Mouse (Mus musculus) frontal cortex, postnatal 10 days (tissue): ENCODE measurements around the gene Stk4.

ENCODE experiments used
- DNase-seq, 2 experiments: peaks; one replicate each; pipeline ENCODE4 v3.0.0; 2022; ENCODE audit warnings: low spot score in 2 of 2, mixed read lengths in 1 of 2

Gene Stk4

DNA sequence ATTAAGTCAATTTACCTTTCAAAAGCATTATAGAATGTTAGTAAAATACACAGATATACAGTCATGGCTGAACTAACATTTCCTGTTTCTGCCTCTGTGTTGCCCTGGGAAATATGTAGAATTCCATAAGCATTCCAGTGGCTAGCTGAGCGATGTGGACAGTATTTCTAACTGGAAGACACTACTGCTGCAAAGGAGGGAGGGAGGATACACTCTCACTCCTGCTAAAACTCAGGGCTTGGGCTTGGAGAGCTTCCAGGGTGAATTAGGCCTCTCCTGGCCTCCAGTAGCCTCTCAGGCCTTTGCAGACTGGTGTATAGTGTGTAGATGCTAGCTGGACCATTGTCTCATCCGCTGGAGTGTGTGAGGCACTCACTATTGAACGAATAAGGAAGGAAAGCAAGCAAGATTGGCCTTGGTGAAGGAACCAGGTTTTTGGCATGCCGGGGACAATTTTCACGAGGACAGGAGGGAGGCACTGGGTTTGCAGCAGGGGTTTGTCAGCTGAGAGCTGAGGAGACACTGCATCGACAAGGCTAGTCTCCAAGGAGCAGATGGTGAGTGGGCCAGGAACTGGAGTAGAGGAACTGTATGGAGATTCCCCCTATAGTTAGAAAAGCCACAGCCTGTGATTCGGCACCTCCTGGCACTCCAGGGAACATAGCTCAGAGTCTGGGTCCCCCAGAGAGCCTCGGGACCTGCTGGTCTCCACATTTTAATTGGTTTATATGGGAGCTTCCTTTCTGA, 104.7 kb downstream of the Stk4 start:
- peak; percentile 50 to 72 for DNase-seq

DNA sequence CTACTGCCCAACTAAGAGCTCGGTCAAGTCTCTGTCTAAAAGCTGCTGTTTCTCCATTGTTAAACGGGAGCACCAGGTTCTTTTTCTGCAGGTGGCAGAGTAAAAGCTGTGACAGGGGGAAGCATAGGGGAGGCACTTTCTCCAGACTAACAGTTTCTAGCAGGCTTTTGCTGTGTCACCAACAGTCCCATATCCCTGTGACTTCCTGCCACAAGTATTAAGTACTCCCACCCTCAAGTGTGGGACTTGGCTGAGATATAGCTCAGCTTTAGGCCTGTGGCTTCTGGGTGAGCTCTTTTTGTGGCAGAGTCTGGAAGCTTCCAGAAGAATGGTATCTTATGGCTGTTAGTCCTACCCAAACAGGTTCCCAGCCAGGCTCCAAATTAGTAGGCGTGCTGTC, 105.7 kb downstream of the Stk4 start:
- no peak for DNase-seq

GRCm38 (mm10) chr2:164177831-164178230, 107.7 kb downstream of the Stk4 start:
- DNase-seq = no peak

GRCm38 (mm10) chr2:164180124-164180523, 110.0 kb downstream of the Stk4 start:
- DNase-seq = no peak

GRCm38 (mm10) chr2:164180770-164181169, 110.6 kb downstream of the Stk4 start:
- DNase-seq = no peak

- DNase-seq = peak in 1 of 2 experiments; percentile 0
These were observed 112.7 kb downstream of the Stk4 start, which contains the start of gene Wfdc5 for GRCm38 (mm10) chr2:164182692-164183255. Wfdc5 (minus strand) TSS chr2:164182742.

GRCm38 (mm10) chr2:164183340-164183739, 113.2 kb downstream of the Stk4 start:
- DNase-seq = no peak

GRCm38 (mm10) chr2:164184145-164184719, 114.1 kb downstream of the Stk4 start:
- no peak for DNase-seq

DNA sequence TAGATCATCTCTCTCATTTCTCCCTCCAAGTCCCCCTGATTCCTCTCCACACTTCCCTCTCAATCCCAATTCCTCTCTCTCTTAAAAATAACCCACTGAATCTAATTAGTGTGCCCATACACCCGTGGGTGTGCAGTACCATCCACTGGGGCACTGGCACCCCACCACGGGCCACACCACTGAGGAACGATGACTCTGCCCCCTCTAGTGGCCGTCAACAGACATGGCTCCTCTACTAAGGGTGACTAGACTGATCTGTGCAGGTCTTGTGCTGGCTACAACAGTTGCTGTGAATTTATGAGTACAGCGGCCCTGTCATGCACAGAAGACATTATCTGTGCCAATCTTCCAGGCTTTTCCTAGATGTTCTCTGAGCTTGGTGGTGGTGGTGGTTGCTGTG, 118.6 kb downstream of the Stk4 start:
- no peak for DNase-seq

DNA sequence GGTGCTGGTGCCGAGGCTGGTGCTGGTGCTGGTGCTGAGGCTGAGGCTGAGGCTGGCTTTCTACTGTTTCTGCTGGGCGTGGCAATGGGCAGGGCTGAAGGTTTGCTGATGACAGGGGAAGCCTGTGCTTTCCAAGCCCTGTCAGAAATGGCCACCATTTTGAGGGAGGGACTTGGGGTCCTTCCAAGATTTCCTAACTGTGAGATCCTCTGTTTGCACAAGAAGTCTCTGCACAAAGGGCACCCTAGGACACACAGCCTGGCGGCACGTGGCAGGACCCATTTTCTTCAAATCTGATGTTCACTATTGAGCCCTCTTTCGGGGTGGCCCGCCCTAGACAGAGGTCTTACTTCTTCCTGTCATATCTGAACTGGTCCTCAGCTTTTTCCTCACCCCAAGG, 120.5 kb downstream of the Stk4 start, which contains the start of gene Wfdc12:
TSS of gene Wfdc12 (minus strand) at position 33 of the 400 bp plus-strand sequence.
- no peak for DNase-seq

- no peak for DNase-seq
These were observed 122.2 kb downstream of the Stk4 start for GRCm38 (mm10) chr2:164192279-164192678.

- no peak for DNase-seq
These were observed 125.0 kb downstream of the Stk4 start for GRCm38 (mm10) chr2:164194959-164195630.

DNA sequence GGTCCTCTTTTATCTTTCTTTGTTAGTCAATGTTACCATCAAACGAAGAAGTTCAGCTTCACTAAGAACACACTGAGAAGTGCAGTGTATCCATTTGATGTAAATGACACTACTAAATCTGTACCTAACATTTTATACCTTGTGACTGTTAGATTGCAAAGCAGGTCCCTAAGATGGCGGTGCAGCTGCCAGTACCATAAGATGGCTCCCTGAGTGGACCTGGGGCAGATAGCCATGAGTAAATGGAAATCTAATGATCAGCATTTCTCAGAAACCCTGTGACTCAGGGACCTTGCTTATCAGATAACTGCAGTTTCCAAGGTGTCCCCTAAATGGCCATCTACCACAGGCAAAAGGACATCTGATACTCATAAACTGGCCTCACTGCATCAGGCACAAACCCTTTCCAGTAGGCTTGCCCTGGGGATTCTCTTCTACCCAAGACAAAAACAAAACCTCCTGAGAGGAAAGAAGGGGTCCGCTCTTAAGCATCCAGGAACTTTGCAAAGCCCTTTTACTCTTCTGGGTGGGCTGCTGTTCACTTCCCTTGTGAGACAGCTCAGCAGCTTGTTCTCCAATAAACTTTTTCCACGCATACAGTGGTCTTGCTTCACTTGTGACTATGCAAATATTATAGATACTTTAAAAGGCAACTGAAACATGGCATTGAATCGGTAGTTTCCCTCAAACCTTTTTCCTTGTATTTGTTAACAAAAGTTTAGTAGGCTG, 126.0 kb downstream of the Stk4 start:
- DNase-seq = no peak

DNA sequence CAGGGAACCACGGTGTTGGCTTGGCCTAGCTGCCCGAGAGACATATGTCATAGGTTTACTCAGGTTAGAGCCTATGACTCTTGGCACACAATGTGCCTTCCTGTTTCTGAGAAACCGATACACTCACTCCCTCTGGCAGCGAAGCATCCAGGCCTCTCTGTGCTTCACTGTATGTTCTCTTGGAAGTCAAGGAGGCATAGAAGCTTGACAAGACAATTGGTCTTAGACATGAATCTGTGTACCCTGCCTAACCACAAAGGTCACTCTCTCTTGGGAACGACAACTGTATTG, 126.5 kb downstream of the Stk4 start:
- DNase-seq = no peak

DNA sequence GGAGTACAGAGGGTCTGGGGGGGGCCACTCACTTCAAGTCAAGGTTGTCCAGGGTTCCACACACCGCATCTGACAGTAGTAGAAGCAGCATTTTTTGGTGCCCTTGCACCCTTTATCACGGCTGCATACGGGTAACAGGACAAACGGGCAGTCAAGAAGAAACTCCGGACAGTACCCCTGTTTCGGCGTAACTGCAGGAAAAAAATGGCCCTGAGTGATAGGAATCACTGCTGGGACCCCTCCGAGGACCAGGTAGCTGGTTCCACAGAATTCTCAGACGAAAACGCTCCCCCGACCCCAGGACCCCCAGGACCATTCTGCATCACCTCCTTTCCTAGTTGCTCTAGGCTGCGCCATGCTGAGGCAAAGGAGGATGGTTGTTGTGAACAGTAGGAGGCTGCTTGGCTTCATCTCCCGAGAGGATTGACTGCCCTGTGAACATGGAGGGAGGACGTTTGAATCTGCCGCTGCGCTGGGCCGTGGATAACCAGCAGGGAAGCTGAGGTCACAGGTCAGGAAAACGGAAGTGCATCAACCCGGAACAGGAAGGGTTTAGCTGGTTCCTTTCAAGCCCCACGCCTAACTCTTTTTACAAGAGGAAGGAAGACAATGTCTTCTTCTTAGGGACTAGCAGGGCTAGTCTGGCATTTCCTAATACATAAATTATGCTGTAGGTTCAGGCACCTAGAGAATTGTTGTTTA, 129.7 kb downstream of the Stk4 start, which contains the start of gene Wfdc15a:
TSS of gene Wfdc15a (minus strand) at position 505 of the 702 bp plus-strand sequence.
- no peak for DNase-seq
